Mouse (Mus musculus) layer of hippocampus, adult 8-10 months (tissue): ENCODE measurements around the gene Slc7a11. TPM values are rescaled to one million over a fixed set of nuclear protein-coding genes. Genes with fewer than 3 reads are reported as not detected.

Source experiments
- DNase-seq, 2 experiments: peaks; one replicate each; pipeline ENCODE4 v3.0.0; 2022; ENCODE audit warnings: low spot score in 2 of 2
- total RNA-seq, 4 experiments: library from RNA; stranded (reverse); gene quantifications; 2 replicates each; pipeline ENCODE4 v1.2.4; 2022

The Slc7a11 gene
- total RNA-seq, 4 experiments from 2014 or later = 25.3 to 33.9 (median 32.0) TPM

- no peak for DNase-seq
Observed at GRCm38 (mm10) chr3:50406771-50407170, 36.6 kb downstream of the Slc7a11 start.

GRCm38 (mm10) chr3:50405915-50406314 lies 37.5 kb downstream of the Slc7a11 start:
- no peak for DNase-seq

- no peak for DNase-seq
Observed at GRCm38 (mm10) chr3:50388786-50389185, 54.6 kb downstream of the Slc7a11 start.

GRCm38 (mm10) chr3:50388288-50388687 lies 55.1 kb downstream of the Slc7a11 start:
- DNase-seq = no peak

- DNase-seq = no peak
Observed at GRCm38 (mm10) chr3:50387280-50387679, 56.1 kb downstream of the Slc7a11 start.

GRCm38 (mm10) chr3:50386561-50387221 lies 56.7 kb downstream of the Slc7a11 start:
- DNase-seq = no peak

- no peak for DNase-seq
Observed at GRCm38 (mm10) chr3:50386066-50386465, 57.3 kb downstream of the Slc7a11 start.

- no peak for DNase-seq
Observed at GRCm38 (mm10) chr3:50382729-50383128, 60.7 kb downstream of the Slc7a11 start.

- DNase-seq = no peak
Observed at GRCm38 (mm10) chr3:50381861-50382693, 61.3 kb downstream of the Slc7a11 start.

GRCm38 (mm10) chr3:50381160-50381860 lies 62.1 kb downstream of the Slc7a11 start:
- peak; percentile 69 to 91 for DNase-seq

- no peak for DNase-seq
Observed at GRCm38 (mm10) chr3:50379942-50380341, 63.5 kb downstream of the Slc7a11 start.

- DNase-seq = no peak
Observed at GRCm38 (mm10) chr3:50375477-50375876, 67.9 kb downstream of the Slc7a11 start.

GRCm38 (mm10) chr3:50369791-50370190 lies 73.6 kb downstream of the Slc7a11 start:
- DNase-seq = no peak

- no peak for DNase-seq
Observed at GRCm38 (mm10) chr3:50367175-50367574, 76.2 kb downstream of the Slc7a11 start.

GRCm38 (mm10) chr3:50363659-50364058 lies 79.8 kb downstream of the Slc7a11 start:
- DNase-seq = no peak

GRCm38 (mm10) chr3:50347081-50347480 lies 96.3 kb downstream of the Slc7a11 start:
- DNase-seq = no peak

- DNase-seq = no peak
Observed at GRCm38 (mm10) chr3:50344411-50344810, 99.0 kb downstream of the Slc7a11 start.

GRCm38 (mm10) chr3:50324524-50324923 lies 118.9 kb downstream of the Slc7a11 start:
- DNase-seq = no peak

GRCm38 (mm10) chr3:50323881-50324280 lies 119.5 kb downstream of the Slc7a11 start:
- no peak for DNase-seq

- DNase-seq = no peak
Observed at GRCm38 (mm10) chr3:50320862-50321261, 122.6 kb downstream of the Slc7a11 start.

GRCm38 (mm10) chr3:50318074-50318473 lies 125.3 kb downstream of the Slc7a11 start:
- no peak for DNase-seq

- no peak for DNase-seq
Observed at GRCm38 (mm10) chr3:50313816-50314215, 129.6 kb downstream of the Slc7a11 start.
